Mouse (Mus musculus) stomach, postnatal 0 days (tissue): Measurements from ENCODE around the gene Dguok. TPM values are rescaled to one million over a fixed set of nuclear protein-coding genes. Genes with fewer than 3 reads are reported as not detected.

ENCODE experiments used
- ATAC-seq: fragments of 200-750 bp; cut with Nextera tagmentation; 2 replicates; pipeline ENCODE4 v1.8.0; 2017; ENCODE audit not compliant: low FRiP score, low TSS enrichment
- DNase-seq: peaks from one replicate; pipeline ENCODE4 v3.0.0-alpha.2; 2016; ENCODE audit warnings: low spot score
- H3K27ac ChIP-seq: fragments of 300-500 bp; sonication (generic); replicated peaks from 2 replicates; pipeline ENCODE4 v1.5.1; 2014; ENCODE audit warnings: mild to moderate bottlenecking, control low read depth
- H3K27me3 ChIP-seq: fragments of 300-500 bp; sonication (generic); 2 replicates; pipeline ENCODE4 v1.6.1; 2014; ENCODE audit warnings: low read length; ENCODE audit not compliant: control insufficient read depth, insufficient read depth
- H3K36me3 ChIP-seq: fragments of 300-500 bp; sonication (generic); 2 replicates; pipeline ENCODE4 v1.6.1; 2014; ENCODE audit warnings: low read length, mixed read lengths; ENCODE audit not compliant: control insufficient read depth, insufficient read depth
- H3K4me1 ChIP-seq: fragments of 300-500 bp; sonication (generic); replicated peaks from 2 replicates; pipeline ENCODE4 v1.6.1; 2014; ENCODE audit warnings: antibody characterized with exemption; ENCODE audit not compliant: control insufficient read depth, insufficient read depth
- H3K4me2 ChIP-seq: fragments of 300-500 bp; sonication (generic); replicated peaks from 2 replicates; pipeline ENCODE4 v1.6.1; 2014; ENCODE audit warnings: low read depth, mild to moderate bottlenecking, control low read depth, moderate library complexity
- H3K4me3 ChIP-seq: fragments of 300-500 bp; sonication (generic); 2 replicates; pipeline ENCODE4 v1.5.1; 2014; ENCODE audit warnings: low read depth, low read length, control low read depth
- H3K9ac ChIP-seq: fragments of 300-500 bp; sonication (generic); 2 replicates; pipeline ENCODE4 v1.6.1; 2014; ENCODE audit warnings: mild to moderate bottlenecking, low read length, control low read depth, mixed read lengths
- H3K9me3 ChIP-seq: fragments of 300-500 bp; sonication (generic); 2 replicates; pipeline ENCODE4 v1.6.1; 2016; ENCODE audit warnings: low read length; ENCODE audit not compliant: control insufficient read depth
- CTCF ChIP-seq: IDR thresholded peaks from 2 replicates; pipeline ENCODE4 v1.5.1; 2016; ENCODE audit warnings: antibody characterized with exemption, low read depth, mild to moderate bottlenecking, moderate library complexity
- EP300 ChIP-seq: optimal IDR thresholded peaks from 2 replicates; pipeline ENCODE3; 2016; ENCODE audit warnings: antibody characterized with exemption
- WGBS: fragments of 180-500 bp; shearing (Covaris S2); extraction: QIAGEN DNeasy Blood & Tissue Kit; methylation state at CpG from one replicate; pipeline ENCODE4 v1.1.7; 2014; 5-methylcytosine and 5-hydroxymethylcytosine counted together
- polyA plus RNA-seq: library from polyadenylated mRNA; unstranded; fragments of >200 nt; fragmentation: Nextera tagmentation; extraction: Ambion mirVana; gene quantifications from 2 replicates; pipeline ENCODE4 v1.2.1, GENCODE M21; 2015

Gene Dguok
- polyA plus RNA-seq, 1 experiment from 2014 or later, result 44.2 TPM

GRCm38 (mm10) chr6:83456984-83457810, 49.6 kb downstream of the Dguok start:
- Histone ChIP-seq H3K4me3 (peak overlapping the region; percentile 82), H3K27me3 (no peaks in the 10 kb centered on the region), H3K9me3 (no peaks in the 10 kb centered on the region), H3K9ac (peak overlapping the region; percentile 92), H3K27ac (peak overlapping the region; percentile 97), H3K36me3 (no peaks in the 10 kb centered on the region), H3K4me2 (peak overlapping the region; percentile 93), H3K4me1 (peaks cover 16% of the 10 kb centered on the region)
- TF ChIP-seq CTCF (no peak; the same call in 1 of the 2 replicates), EP300 (peak; percentile 92)
- WGBS, result 6% methylated on average over 33 of the region's 33 CpGs
- ATAC-seq (peak; percentile 74), DNase-seq (peak; percentile 89)

GRCm38 (mm10) chr6:83456131-83456983, 50.4 kb downstream of the Dguok start:
- Histone ChIP-seq H3K27ac (peak overlapping the region; percentile 97), H3K4me3 (peak overlapping the region; percentile 82), H3K36me3 (no peaks in the 10 kb centered on the region), H3K9me3 (no peaks in the 10 kb centered on the region), H3K4me2 (peak overlapping the region; percentile 93), H3K27me3 (no peaks in the 10 kb centered on the region), H3K9ac (peak overlapping the region; percentile 92), H3K4me1 (peaks cover 16% of the 10 kb centered on the region)
- DNase-seq, result peak; percentile 89
- peak; percentile 80 for ATAC-seq
- 0% methylated on average over 38 of the region's 105 CpGs for WGBS
- TF ChIP-seq EP300, result no peak
- peak; percentile 45 for TF ChIP-seq CTCF

- TF ChIP-seq EP300 (no peak), CTCF (no peak)
Measured at GRCm38 (mm10) chr6:83455328-83456130, 51.2 kb downstream of the Dguok start.

GRCm38 (mm10) chr6:83453706-83454105, 53.1 kb downstream of the Dguok start:
- H3K27me3 ChIP-seq, result no peaks in the 10 kb centered on the region
- peak; percentile 46 for DNase-seq
- H3K27ac ChIP-seq, result 0 out of 2 replicates have a peak overlapping the region, but pooled peaks have one; percentile 49
- H3K4me1 ChIP-seq, result peaks cover 16% of the 10 kb centered on the region
- no peak for ATAC-seq
- 0 out of 2 replicates have a peak overlapping the region, but pooled peaks have one; percentile 8 for H3K9ac ChIP-seq
- H3K4me3 ChIP-seq, result peak overlapping the region; percentile 17
- H3K9me3 ChIP-seq, result no peaks in the 10 kb centered on the region
- peak overlapping the region; percentile 93 for H3K4me2 ChIP-seq
- 34% methylated on average over 11 of the region's 11 CpGs for WGBS
- no peaks in the 10 kb centered on the region for H3K36me3 ChIP-seq
- no peak for TF ChIP-seq EP300
- TF ChIP-seq CTCF, result no peak

More at GRCm38 (mm10) chr6:83455328-83456130, 51.2 kb downstream of the Dguok start:
- under 1% methylated on average over 24 of the region's 41 CpGs for WGBS
- Histone ChIP-seq H3K27me3 (no peaks in the 10 kb centered on the region), H3K27ac (peak overlapping the region; percentile 97), H3K9ac (peak overlapping the region; percentile 92), H3K9me3 (no peaks in the 10 kb centered on the region), H3K4me1 (peaks cover 16% of the 10 kb centered on the region), H3K4me2 (peak overlapping the region; percentile 93), H3K4me3 (peak overlapping the region; percentile 82), H3K36me3 (no peaks in the 10 kb centered on the region)
- DNase-seq (peak; percentile 17), ATAC-seq (peak; percentile 13; the same call in 1 of the 2 replicates)

GRCm38 (mm10) chr6:83450451-83451303, 56.1 kb downstream of the Dguok start:
- peaks cover 14% of the 10 kb centered on the region for H3K4me1 ChIP-seq
- H3K9ac ChIP-seq, result no peak overlapping the region
- ATAC-seq (no peak), DNase-seq (peak; percentile 13)
- 45% methylated on average over 8 of the region's 9 CpGs for WGBS
- no peak overlapping the region for H3K4me3 ChIP-seq
- H3K27me3 ChIP-seq, result no peaks in the 10 kb centered on the region
- no peak for TF ChIP-seq CTCF
- no peak for TF ChIP-seq EP300
- no peak overlapping the region for H3K4me2 ChIP-seq
- H3K36me3 ChIP-seq, result no peaks in the 10 kb centered on the region
- H3K9me3 ChIP-seq, result no peaks in the 10 kb centered on the region
- 0 out of 2 replicates have a peak overlapping the region, but pooled peaks have one; percentile 13 for H3K27ac ChIP-seq
